Mouse (Mus musculus): Measurements from ENCODE around the gene Serpina3b.
"Not testable (repeated sequence)": the region's sequence is repeated elsewhere in the genome, so short reads cannot be mapped to it uniquely, and the experiment has no call there.

Gene Serpina3b

DNA sequence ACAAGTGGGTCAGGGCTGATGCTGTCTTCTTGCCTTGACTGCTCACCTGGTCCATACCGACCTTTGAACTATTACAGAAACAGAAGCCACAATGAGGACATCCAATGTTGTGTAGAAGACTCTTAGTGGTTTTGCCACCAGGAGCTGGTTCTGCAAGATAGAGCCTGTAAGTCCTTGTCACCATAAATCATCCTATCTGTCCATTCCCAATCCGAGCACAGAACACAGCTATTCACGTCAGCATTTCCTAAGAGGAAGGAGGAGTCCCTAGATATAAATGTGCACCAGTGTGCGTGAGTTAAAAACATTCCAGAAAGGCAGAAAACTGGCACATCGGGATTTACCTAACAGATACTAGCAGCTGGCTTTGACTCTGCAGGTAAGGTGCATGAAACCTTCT lies at the start of gene Serpina3b:
Gene Serpina3b (plus strand): TSS at position 301 of the 400 bp plus-strand sequence.
- DNase-seq: no peak

DNA sequence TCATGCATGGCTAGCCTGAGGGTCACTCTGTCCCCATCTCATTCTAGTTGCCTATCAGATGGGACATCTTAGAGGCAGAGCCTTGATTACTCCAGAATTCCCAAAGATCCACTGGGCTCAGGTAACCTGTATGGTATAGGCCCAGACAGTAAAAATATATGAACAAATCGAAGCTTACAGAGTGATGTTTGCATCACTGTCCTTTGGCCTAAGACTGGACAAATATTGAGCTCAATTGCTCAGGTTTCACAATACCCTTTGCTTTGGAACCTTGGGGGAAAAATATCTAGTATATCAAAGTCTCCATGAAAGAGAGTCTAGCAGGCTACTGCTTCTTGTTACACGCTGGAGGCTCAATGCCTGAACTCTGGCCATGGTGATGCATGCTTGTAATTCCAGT lies 37.7 kb upstream of the Serpina3b start:
- no peak for DNase-seq

DNA sequence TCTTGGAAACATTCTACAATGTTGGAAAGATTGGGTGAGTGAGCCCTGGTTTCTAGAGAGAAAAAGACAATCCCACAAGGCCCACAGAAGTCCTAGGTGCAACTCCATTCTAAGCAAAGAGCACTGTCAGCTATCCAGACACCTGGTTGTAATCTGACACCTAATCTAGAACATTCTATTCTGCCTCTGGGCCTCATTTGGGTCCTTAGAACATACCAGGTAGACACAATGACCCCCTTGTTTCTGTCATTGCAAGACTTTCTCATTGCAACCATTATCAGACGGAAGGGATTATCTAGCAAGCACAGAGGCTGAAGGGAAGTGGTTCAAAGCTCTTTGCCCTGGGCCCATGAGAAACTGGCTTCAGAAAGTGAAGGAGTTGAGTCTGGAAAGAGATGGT lies 36.5 kb upstream of the Serpina3b start:
- no peak for DNase-seq

DNA sequence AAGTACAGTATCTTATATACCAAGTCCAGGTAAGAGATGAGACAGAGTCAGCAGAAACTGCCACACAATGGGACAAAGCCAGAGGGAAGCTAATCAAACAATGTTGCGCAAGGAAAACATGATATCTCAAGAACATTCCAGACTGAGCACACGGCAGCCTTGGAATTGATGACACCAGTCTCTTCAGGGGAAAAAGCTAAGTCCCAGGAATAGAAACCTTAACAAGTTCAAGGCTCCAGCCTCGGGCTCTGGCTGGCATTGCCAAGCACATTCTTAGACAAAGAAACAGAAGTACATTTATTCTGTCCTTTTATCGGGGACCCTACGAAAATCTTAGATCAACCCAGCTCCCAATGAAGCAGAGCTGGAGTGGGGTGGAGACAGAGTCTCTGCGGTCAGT lies 27.0 kb upstream of the Serpina3b start, which contains the start of gene Serpina5:
Gene Serpina5 (plus strand): TSS at position 346 of the 400 bp plus-strand sequence.
- DNase-seq: no peak

GRCm38 (mm10) chr12:104105847-104106246 lies 21.9 kb upstream of the Serpina3b start:
- DNase-seq: no peak

GRCm38 (mm10) chr12:104106919-104107318 lies 20.9 kb upstream of the Serpina3b start:
- no peak for DNase-seq

DNA sequence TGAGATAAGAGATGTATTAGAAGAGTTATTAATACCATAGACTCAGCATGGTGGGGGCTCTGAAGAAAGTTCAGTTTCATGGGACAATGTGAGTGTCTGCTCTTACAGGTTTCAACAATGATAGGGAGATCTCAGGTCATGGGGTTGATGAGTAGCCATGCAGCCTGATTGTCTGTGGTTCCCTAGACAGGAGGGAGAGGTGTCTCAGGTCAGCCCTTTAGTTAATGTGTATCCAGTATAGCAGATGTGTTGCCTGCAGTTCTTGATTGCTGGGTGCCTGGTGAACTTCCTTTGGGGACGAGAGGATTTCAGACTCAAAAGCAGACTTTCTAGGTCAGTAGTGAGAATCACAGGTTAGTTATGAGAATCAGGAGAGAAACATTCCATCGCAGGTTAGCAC lies 19.3 kb upstream of the Serpina3b start:
- no peak for DNase-seq

- not testable (repeated sequence) for DNase-seq
Measured at GRCm38 (mm10) chr12:104112333-104112732, 15.5 kb upstream of the Serpina3b start, which contains the start of gene Serpina3a. Serpina3a (plus strand) TSS chr12:104112724.

DNA sequence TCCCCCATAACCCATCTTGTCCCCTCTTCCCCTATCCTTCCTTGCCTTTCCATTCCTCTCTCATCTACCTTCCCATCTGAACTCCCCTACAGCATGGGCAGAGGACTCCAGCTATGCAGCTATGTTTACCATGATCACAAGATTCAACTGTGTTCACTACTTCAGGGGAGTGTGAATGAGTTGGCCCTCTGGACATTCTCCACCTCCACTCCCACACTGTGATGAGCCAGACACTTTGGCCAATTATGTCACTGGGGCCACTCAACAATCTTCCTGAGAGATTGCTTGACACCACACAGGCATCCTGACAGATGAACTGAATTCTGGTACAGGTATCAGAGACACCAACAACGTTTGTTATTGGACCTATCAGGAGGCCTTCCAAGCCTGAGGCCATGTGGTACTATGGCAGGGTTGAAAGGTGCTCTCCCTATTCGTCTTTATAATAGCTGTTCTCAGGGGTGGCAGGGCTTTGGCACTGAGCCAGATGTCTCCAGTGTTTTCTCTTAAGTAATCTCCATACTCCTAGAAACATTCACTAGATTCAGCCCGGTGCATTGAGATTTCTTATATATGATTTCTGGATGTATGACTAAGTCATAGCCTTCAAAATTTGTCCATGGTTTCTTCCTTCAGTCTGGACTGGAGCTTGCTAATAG lies 12.7 kb upstream of the Serpina3b start:
- peak; percentile 9 to 14 for DNase-seq

DNA sequence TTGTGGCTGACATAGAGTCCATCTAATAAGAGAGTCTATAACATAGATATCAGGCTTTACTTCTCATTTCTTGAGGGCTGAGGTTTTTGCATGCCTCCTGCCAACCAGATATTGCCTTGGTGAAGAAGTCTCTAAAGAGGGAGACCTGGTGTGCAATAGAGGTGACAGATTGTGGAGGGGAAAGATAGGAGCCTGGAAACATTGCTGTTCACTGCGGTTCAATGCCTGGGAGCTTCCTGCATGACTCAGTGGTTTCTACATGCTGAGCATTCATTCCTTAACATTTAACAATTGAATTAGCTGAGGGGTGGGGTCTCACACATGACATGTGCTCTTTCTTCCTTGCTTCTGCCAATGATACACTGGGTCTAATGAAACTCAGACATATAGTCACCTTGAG lies 4.7 kb upstream of the Serpina3b start:
- DNase-seq: no peak

DNA sequence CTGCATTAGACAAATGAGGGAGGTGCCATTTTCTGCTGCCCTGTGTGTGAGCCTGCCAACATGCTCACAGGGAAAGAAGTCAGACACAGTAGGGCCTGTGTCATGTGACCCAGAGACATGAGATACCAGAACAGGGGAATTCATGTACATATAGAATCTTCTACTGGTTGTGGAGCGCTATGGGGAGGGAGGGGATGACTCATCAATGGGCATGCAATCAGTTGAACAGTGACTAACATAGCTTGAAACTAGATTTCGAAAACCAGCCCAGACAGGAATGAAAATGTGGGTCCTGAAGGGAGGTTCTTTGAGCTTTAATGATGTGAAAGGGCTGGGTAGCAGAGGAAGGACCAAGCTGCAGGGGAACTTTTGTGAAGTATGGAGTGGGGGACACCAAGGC lies 3.8 kb upstream of the Serpina3b start:
- no peak for DNase-seq

DNA sequence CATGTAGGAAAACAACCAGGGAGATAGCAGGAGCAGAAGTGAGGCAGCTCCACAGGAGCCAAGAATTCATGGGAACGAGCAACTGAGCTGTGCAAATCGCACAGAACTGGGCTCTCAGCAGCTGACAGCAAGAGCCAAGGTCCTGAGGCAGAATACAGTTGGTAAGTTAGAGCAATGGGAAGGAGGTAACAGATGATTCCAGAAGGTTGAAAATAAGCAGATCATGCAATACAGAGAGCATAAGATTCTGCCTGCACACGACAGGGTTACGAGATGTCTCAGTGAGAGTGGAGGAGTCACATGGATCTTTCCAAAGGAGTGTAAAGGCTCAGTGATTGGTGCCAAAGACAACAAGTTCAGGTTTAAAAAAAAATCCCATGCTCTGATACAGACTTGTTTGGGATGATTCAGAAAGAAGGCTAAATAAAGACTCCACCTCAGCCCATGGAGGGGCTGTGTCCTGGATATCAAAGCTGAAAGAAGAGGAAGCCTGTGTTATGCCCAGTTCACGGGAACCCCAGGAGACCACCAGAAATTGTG lies 2.7 kb upstream of the Serpina3b start:
- DNase-seq: no peak

DNA sequence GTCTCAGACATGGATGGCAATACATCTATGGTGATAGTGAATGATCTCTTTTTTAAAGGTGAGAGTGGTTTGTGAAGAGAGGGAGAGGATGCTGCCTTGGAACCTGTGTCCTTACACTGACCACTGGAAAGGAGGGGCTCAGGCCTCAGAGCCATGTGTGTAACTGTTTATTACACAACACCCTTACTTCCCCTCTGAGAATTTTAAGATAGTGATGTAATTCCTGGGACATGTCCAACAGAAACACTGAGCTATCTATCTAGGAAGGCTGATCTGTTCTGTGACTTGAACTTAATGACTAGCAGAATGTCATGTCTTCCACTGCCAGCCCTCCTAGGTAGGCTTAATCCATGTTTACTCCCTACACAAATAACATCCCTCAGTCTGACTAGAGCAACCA lies 3.2 kb downstream of the Serpina3b start:
- no peak for DNase-seq

DNA sequence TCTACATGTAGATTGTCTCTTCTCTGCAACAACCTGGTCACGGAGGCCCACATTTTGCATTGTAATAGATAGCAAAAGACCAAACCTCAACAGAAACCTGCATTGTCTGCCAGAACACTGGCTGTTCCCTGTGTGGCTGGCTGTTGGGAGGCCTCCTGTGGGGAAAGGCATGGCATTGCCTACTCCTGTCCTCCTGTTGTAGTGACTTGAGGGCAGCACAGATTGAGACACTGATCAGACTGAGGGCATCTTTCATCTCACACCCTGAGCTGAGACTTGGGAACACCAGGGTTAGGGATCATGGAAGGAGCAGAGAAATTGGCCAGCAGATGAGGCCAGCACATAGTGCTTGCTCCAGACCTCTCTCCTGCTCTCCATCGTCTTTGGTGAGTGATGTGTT lies 10.4 kb downstream of the Serpina3b start:
- DNase-seq: no peak

- DNase-seq: no peak
Measured at GRCm38 (mm10) chr12:104140543-104141103, 12.8 kb downstream of the Serpina3b start.

DNA sequence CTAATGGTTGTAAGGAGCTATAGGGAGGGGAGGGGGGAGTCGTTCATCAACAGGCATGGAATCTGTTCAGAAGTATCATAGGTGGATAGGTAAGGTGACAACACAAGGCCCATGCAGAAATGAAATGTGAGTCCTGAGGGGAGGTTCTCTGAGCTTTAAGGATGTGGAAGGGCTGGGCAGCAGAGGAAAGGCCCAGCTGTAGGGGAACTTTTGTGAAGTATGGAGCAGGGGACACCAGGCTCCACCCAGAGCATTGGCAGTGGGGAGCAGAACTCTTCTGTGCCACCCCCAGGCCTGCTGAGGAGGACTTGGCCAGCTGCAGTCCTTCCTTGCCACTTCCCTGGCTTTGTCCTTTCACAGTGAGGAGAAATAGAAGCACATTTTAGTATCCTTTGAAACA lies 13.7 kb downstream of the Serpina3b start:
- DNase-seq: no peak

DNA sequence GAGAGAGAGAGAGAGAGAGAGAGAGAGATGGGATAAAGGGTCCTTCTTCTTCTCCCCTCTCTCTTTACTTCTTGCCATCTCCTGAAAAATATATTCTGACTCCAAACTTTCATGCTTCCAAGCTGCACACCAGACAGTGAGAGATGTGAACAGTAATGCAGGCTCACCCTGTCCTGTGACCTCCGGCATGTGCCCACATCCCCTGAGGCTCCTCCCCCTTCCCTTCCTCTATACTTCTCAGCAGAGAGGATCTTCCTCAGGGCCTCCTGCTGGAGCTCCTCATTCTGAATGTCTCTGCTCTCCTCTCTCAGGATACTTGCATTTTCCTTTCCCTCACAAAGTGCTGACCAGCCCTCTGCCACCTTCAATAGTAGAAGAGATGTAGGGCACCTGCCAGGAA lies 14.6 kb downstream of the Serpina3b start:
- DNase-seq: no peak

- no peak for DNase-seq
Measured at GRCm38 (mm10) chr12:104143286-104143685, 15.5 kb downstream of the Serpina3b start.

GRCm38 (mm10) chr12:104145571-104145970 lies 17.8 kb downstream of the Serpina3b start:
- no peak for DNase-seq

DNA sequence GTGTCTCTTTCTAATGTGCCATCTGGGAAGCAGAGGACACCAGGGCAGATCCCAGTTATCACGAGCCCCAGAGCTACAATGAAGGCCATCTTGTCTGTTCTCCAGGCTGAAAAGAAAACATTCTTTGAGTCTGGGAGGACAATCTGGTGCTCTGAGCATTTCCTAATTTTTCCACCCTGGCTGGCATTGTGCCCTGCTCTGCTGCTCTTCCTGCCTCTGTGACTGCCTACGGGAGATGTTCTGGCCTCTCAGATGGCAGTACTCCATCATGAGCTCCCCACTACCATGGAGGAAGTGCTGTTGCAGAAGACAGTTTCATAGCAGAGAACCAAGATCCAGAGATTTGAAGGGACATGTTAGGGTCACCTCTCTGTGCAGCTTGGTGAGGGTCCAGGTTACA lies 24.2 kb downstream of the Serpina3b start:
- DNase-seq: peak; percentile 11 to 25

DNA sequence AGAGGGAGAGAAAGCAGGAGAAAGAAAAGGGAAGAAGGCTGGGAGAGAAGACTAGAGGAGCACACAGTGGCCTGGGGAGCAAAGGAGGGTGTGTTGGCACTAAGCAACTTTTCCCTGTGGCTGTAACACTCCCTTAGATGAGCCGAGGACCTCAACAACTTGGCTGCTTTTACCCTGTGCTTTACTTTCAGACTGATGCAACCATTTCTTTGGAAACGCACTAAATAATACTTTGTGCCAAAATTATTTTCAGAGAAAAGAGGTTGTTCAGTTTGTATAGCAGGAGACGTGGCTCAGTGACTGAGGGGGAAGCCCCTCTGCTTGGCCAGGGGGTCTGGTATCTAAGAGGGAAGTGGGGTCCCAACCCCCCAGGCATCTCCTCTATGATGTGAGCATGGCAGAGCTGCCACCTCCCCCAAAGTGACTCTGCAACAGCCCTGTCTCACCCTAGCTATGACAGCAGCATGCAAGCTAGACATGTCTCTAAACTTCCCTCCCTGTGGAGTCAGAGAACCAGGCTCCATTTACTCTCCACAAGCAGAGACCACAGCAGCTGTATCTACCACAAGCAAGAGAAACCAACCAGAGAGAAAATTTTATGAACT lies 25.3 kb downstream of the Serpina3b start:
- DNase-seq: no peak

- DNase-seq: no peak
Measured at GRCm38 (mm10) chr12:104153656-104154055, 25.9 kb downstream of the Serpina3b start, which contains the start of gene Serpina3c. Serpina3c (minus strand) TSS chr12:104153870.

DNA sequence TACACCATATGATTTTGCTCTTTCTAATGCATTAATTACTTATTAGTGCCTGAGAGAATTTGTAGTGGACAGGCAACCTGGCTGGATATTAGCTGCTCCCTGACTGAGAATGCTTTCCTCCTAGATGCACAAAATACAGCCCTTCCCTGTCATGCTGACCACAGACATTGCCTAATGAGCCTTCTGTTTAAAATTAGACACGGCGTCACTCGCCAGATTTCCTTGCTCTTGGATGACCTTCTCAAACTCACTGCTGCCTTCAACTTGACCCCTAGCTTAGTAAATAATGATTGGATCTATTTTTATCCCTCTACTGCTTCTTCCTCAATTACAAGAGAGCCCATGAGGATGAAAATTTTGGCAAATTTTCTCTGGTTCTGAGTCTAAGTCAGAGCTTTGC lies 47.0 kb downstream of the Serpina3b start:
- DNase-seq: no peak

- no peak for DNase-seq
Measured at GRCm38 (mm10) chr12:104175636-104176035, 47.8 kb downstream of the Serpina3b start.

Measured in cerebellum, postnatal 10 days (tissue).